Mouse (Mus musculus): Measurements from ENCODE around the gene Trio.

- TF ChIP-seq POLR2A (IDR thresholded peaks at IDR 0.05; ENCODE audit: extremely low read depth, insufficient read depth, low read length) = no peak
- TF ChIP-seq CTCF (IDR thresholded peaks at IDR 0.05; ENCODE audit: extremely low read depth, insufficient read depth, low read length) = 0 out of 2 replicates have a peak, but pooled peaks have one; percentile 7
These were observed 77.8 kb downstream of the Trio start for GRCm38 (mm10) chr15:27947880-27948279.
